Mouse (Mus musculus) induced T-regulatory cell, adult 2 months (primary cell): ENCODE results near the gene Zfhx3.
"Not testable (repeated sequence)": the region's sequence is repeated elsewhere in the genome, so short reads cannot be mapped to it uniquely, and the experiment has no call there.

Experiments used
- DNase-seq: peaks from one replicate; pipeline ENCODE4 v3.0.0-alpha.2; 2012; ENCODE audit warnings: low read depth

Zfhx3 gene

GRCm38 (mm10) chr8:107941922-107942694, at the start of gene Zfhx3:
Zfhx3 (plus strand) TSS chr8:107942644.
- no peak for DNase-seq

- DNase-seq: no peak
Observed at GRCm38 (mm10) chr8:107918984-107919383, 23.5 kb upstream of the Zfhx3 start.

GRCm38 (mm10) chr8:107926149-107926548, 16.3 kb upstream of the Zfhx3 start:
- no peak for DNase-seq

GRCm38 (mm10) chr8:107936725-107937124, 5.7 kb upstream of the Zfhx3 start:
- no peak for DNase-seq

GRCm38 (mm10) chr8:107938231-107938630, 4.2 kb upstream of the Zfhx3 start:
- not testable (repeated sequence) for DNase-seq

- DNase-seq: no peak
Observed at GRCm38 (mm10) chr8:107940181-107940580, 2.3 kb upstream of the Zfhx3 start.

GRCm38 (mm10) chr8:107942752-107943510, 487 bp downstream of the Zfhx3 start:
- no peak for DNase-seq

- no peak for DNase-seq
Observed at GRCm38 (mm10) chr8:107943550-107944348, 1.3 kb downstream of the Zfhx3 start.

- DNase-seq: no peak
Observed at GRCm38 (mm10) chr8:107944676-107945600, 2.5 kb downstream of the Zfhx3 start.

GRCm38 (mm10) chr8:107946888-107947287, 4.4 kb downstream of the Zfhx3 start:
- DNase-seq: no peak

GRCm38 (mm10) chr8:107955887-107956286, 13.4 kb downstream of the Zfhx3 start:
- DNase-seq: no peak

GRCm38 (mm10) chr8:107957566-107957965, 15.1 kb downstream of the Zfhx3 start:
- DNase-seq: no peak

- no peak for DNase-seq
Observed at GRCm38 (mm10) chr8:107960466-107960865, 18.0 kb downstream of the Zfhx3 start.

GRCm38 (mm10) chr8:107960878-107961277, 18.4 kb downstream of the Zfhx3 start:
- DNase-seq: no peak

- no peak for DNase-seq
Observed at GRCm38 (mm10) chr8:107972198-107972597, 29.8 kb downstream of the Zfhx3 start.

- no peak for DNase-seq
Observed at GRCm38 (mm10) chr8:107974451-107974850, 32.0 kb downstream of the Zfhx3 start.

- DNase-seq: no peak
Observed at GRCm38 (mm10) chr8:107978247-107978646, 35.8 kb downstream of the Zfhx3 start.

- no peak for DNase-seq
Observed at GRCm38 (mm10) chr8:107980618-107981017, 38.2 kb downstream of the Zfhx3 start.

GRCm38 (mm10) chr8:107986629-107987028, 44.2 kb downstream of the Zfhx3 start:
- no peak for DNase-seq

- DNase-seq: no peak
Observed at GRCm38 (mm10) chr8:107998874-107999273, 56.4 kb downstream of the Zfhx3 start.

GRCm38 (mm10) chr8:108011516-108011915, 69.1 kb downstream of the Zfhx3 start:
- DNase-seq: no peak
